Mouse (Mus musculus) left cerebral cortex, adult 9 months (tissue): ENCODE results near the gene Gm37240.

ENCODE experiments used
- DNase-seq, 2 experiments: peaks; one replicate each; pipeline ENCODE4 v3.0.0; 2022; ENCODE audit warnings: low spot score in 2 of 2

Gene Gm37240

GRCm38 (mm10) chr3:85195068-85195481 is 692.2 kb downstream of the Gm37240 start:
- DNase-seq = no peak

- DNase-seq = no peak
Observed at GRCm38 (mm10) chr3:85189791-85190190, 697.5 kb downstream of the Gm37240 start.

- DNase-seq = peak in 1 of 2 experiments; percentile 53
Observed at GRCm38 (mm10) chr3:85188364-85188763, 699.0 kb downstream of the Gm37240 start.

- DNase-seq = peak; percentile 69 to 70
Observed at GRCm38 (mm10) chr3:85186661-85187076, 700.6 kb downstream of the Gm37240 start.

- no peak for DNase-seq
Observed at GRCm38 (mm10) chr3:85185827-85186226, 701.5 kb downstream of the Gm37240 start.

- no peak for DNase-seq
Observed at GRCm38 (mm10) chr3:85184916-85185315, 702.4 kb downstream of the Gm37240 start.

GRCm38 (mm10) chr3:85184151-85184550 is 703.2 kb downstream of the Gm37240 start:
- peak in 1 of 2 experiments; percentile 33 for DNase-seq

GRCm38 (mm10) chr3:85176736-85177135 is 710.6 kb downstream of the Gm37240 start:
- no peak for DNase-seq

GRCm38 (mm10) chr3:85174542-85175469 is 712.5 kb downstream of the Gm37240 start:
- no peak for DNase-seq

- no peak for DNase-seq
Observed at GRCm38 (mm10) chr3:85173441-85174071, 713.8 kb downstream of the Gm37240 start.

GRCm38 (mm10) chr3:85172532-85172931 is 714.8 kb downstream of the Gm37240 start:
- no peak for DNase-seq

GRCm38 (mm10) chr3:85172096-85172495 is 715.2 kb downstream of the Gm37240 start:
- DNase-seq = no peak

- DNase-seq = no peak
Observed at GRCm38 (mm10) chr3:85168816-85169215, 718.5 kb downstream of the Gm37240 start.

GRCm38 (mm10) chr3:85164931-85165330 is 722.4 kb downstream of the Gm37240 start:
- DNase-seq = no peak

- DNase-seq = no peak
Observed at GRCm38 (mm10) chr3:85163396-85163795, 723.9 kb downstream of the Gm37240 start.

GRCm38 (mm10) chr3:85162430-85162829 is 724.9 kb downstream of the Gm37240 start:
- no peak for DNase-seq

- DNase-seq = no peak
Observed at GRCm38 (mm10) chr3:85160816-85161215, 726.5 kb downstream of the Gm37240 start.

- DNase-seq = peak; percentile 18 to 45
Observed at GRCm38 (mm10) chr3:85159631-85160030, 727.7 kb downstream of the Gm37240 start.

GRCm38 (mm10) chr3:85148816-85149215 is 738.5 kb downstream of the Gm37240 start:
- DNase-seq = no peak

- DNase-seq = peak in 1 of 2 experiments; percentile 20
Observed at GRCm38 (mm10) chr3:85148038-85148550, 739.2 kb downstream of the Gm37240 start.

GRCm38 (mm10) chr3:85145568-85145967 is 741.8 kb downstream of the Gm37240 start:
- DNase-seq = no peak

- peak; percentile 43 to 46 for DNase-seq
Observed at GRCm38 (mm10) chr3:85145076-85145475, 742.2 kb downstream of the Gm37240 start.
